Mouse (Mus musculus): ENCODE measurements around the gene Mafg. TPM values are rescaled to one million over a fixed set of nuclear protein-coding genes. Genes with fewer than 3 reads are reported as not detected.

The Mafg gene
- total and polyA plus RNA-seq, 3 experiments = 26.5 to 113 (median 54.0) TPM

- peaks cover 0 to 2% of the 10 kb centered on the region in 2 experiments; a peak in 1 of 4 replicates for H3K36me3 ChIP-seq (ENCODE audit: control insufficient read depth in 1 of 2, insufficient read depth in 2 of 2, low read length in 2 of 2)
- no peaks in the 10 kb centered on the region for H3K4me1 ChIP-seq (ENCODE audit: control insufficient read depth in 1 of 2, insufficient read depth in 2 of 2, low read length in 2 of 2)
- H3K9me3 ChIP-seq (replicated peaks; ENCODE audit: insufficient read depth, low read length) = no peaks in the 10 kb centered on the region
- H3K4me3 ChIP-seq (ENCODE audit: control insufficient read depth in 1 of 2, insufficient read depth in 1 of 2, low read depth in 2 of 2, low read length in 2 of 2) = no peak overlapping the region
- no peak overlapping the region for H3K9ac ChIP-seq (ENCODE audit: control insufficient read depth, low read depth, low read length, poor library complexity, severe bottlenecking)
- no peak for TF ChIP-seq MYC (IDR thresholded peaks at IDR 0.05; ENCODE audit: low read depth, low read length)
- no peak for TF ChIP-seq E2F4 (IDR thresholded peaks at IDR 0.05; ENCODE audit: borderline replicate concordance, low read depth, low read length)
- no peak for TF ChIP-seq JUND (IDR thresholded peaks at IDR 0.05; ENCODE audit: low read depth, low read length)
- no peak for TF ChIP-seq BHLHE40 (IDR thresholded peaks at IDR 0.05; ENCODE audit: borderline replicate concordance, low read depth, low read length)
- TF ChIP-seq HCFC1 (IDR thresholded peaks at IDR 0.05; ENCODE audit: low read depth, low read length) = no peak
- no peak for TF ChIP-seq TAL1 (IDR thresholded peaks at IDR 0.05; ENCODE audit: low read length)
- no peak for TF ChIP-seq MYB (IDR thresholded peaks at IDR 0.05; ENCODE audit: low read depth, low read length)
- H3K27ac ChIP-seq (ENCODE audit: control insufficient read depth, low read depth, low read length) = no peak overlapping the region
- DNase-seq (ENCODE audit: low read depth, low spot score) = no peak
- H3K79me2 ChIP-seq (ENCODE audit: control insufficient read depth, insufficient read depth, low read length, poor library complexity) = no peaks in the 10 kb centered on the region
- H3K27me3 ChIP-seq (ENCODE audit: control insufficient read depth in 1 of 2, insufficient read depth in 2 of 2, low read length in 2 of 2) = no peaks in the 10 kb centered on the region
These were observed 49.3 kb upstream of the Mafg start for GRCm38 (mm10) chr11:120682683-120683082.

GRCm38 (mm10) chr11:120679909-120680308, 46.5 kb upstream of the Mafg start:
- no peaks in the 10 kb centered on the region for H3K27me3 ChIP-seq (ENCODE audit: control insufficient read depth in 1 of 2, insufficient read depth in 2 of 2, low read length in 2 of 2)
- no peaks in the 10 kb centered on the region for H3K79me2 ChIP-seq (ENCODE audit: control insufficient read depth, insufficient read depth, low read length, poor library complexity)
- no peak overlapping the region for H3K4me3 ChIP-seq (ENCODE audit: control insufficient read depth in 1 of 2, insufficient read depth in 1 of 2, low read depth in 2 of 2, low read length in 2 of 2)
- DNase-seq (ENCODE audit: low read depth, low spot score) = peak; percentile 44
- peaks cover 0 to 2% of the 10 kb centered on the region in 2 experiments; a peak in 2 of 4 replicates for H3K36me3 ChIP-seq (ENCODE audit: control insufficient read depth in 1 of 2, insufficient read depth in 2 of 2, low read length in 2 of 2)
- no peaks in the 10 kb centered on the region for H3K4me1 ChIP-seq (ENCODE audit: control insufficient read depth in 1 of 2, insufficient read depth in 2 of 2, low read length in 2 of 2)
- peak; percentile 60 for TF ChIP-seq SMC3 (IDR thresholded peaks at IDR 0.05; ENCODE audit: low read depth, low read length)
- peak; percentile 26 to 50 (median 27); a peak in 4 of 6 replicates for TF ChIP-seq CTCF (IDR thresholded peaks at IDR 0.05 in 2 of 3, conservative IDR thresholded peaks at IDR 0.05 in 1 of 3; ENCODE audit: control insufficient read depth in 1 of 3, insufficient read depth in 1 of 3, low read depth in 2 of 3, low read length in 3 of 3, poor library complexity in 1 of 3, severe bottlenecking in 1 of 3)
- TF ChIP-seq POLR2A (IDR thresholded peaks at IDR 0.05; ENCODE audit: control insufficient read depth in 1 of 2, insufficient read depth in 1 of 2, low read depth in 1 of 2, low read length in 2 of 2, poor library complexity in 1 of 2) = no peak
- TF ChIP-seq RAD21 (IDR thresholded peaks at IDR 0.05; ENCODE audit: low read depth, low read length) = peak; percentile 45
- H3K27ac ChIP-seq (ENCODE audit: control insufficient read depth, low read depth, low read length) = no peak overlapping the region
- no peaks in the 10 kb centered on the region for H3K9me3 ChIP-seq (replicated peaks; ENCODE audit: insufficient read depth, low read length)
- H3K9ac ChIP-seq (ENCODE audit: control insufficient read depth, low read depth, low read length, poor library complexity, severe bottlenecking) = no peak overlapping the region

DNA sequence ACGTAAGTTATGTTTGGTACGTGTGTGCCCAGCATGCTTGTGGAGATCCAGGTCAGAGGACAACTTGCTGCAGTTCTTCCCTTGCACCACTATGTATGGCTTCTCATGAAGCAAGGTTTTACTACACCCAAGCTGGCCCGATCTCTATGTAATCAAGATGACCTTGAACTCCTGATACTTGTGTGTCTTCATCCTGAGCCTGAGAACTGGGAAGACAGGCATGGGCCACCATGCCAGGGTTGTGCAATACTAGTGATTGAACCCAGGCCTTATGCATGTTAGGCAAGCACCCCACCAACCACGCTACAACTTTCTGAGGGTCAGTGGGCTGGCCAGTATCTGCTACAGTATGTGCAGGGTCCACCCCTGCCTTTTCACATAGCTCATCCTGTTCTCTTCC, 43.6 kb upstream of the Mafg start:
- peaks cover 5% of the 10 kb centered on the region; the same call in 1 of the 2 replicates for H3K79me2 ChIP-seq (ENCODE audit: control insufficient read depth, insufficient read depth, low read length, poor library complexity)
- H3K27ac ChIP-seq (ENCODE audit: control insufficient read depth, low read depth, low read length) = no peak overlapping the region
- DNase-seq (ENCODE audit: low read depth, low spot score) = no peak
- no peak overlapping the region for H3K4me3 ChIP-seq (ENCODE audit: control insufficient read depth in 1 of 2, insufficient read depth in 1 of 2, low read depth in 2 of 2, low read length in 2 of 2)
- no peak overlapping the region for H3K9ac ChIP-seq (ENCODE audit: control insufficient read depth, low read depth, low read length, poor library complexity, severe bottlenecking)
- no peaks in the 10 kb centered on the region for H3K27me3 ChIP-seq (ENCODE audit: control insufficient read depth in 1 of 2, insufficient read depth in 2 of 2, low read length in 2 of 2)
- H3K9me3 ChIP-seq (replicated peaks; ENCODE audit: insufficient read depth, low read length) = no peaks in the 10 kb centered on the region
- peaks cover 0 to 11% of the 10 kb centered on the region in 2 experiments; a peak in 2 of 4 replicates for H3K4me1 ChIP-seq (ENCODE audit: control insufficient read depth in 1 of 2, insufficient read depth in 2 of 2, low read length in 2 of 2)
- peaks cover 2 to 11% of the 10 kb centered on the region in 2 experiments; a peak in 3 of 4 replicates for H3K36me3 ChIP-seq (ENCODE audit: control insufficient read depth in 1 of 2, insufficient read depth in 2 of 2, low read length in 2 of 2)
- TF ChIP-seq POLR2A (IDR thresholded peaks at IDR 0.05; ENCODE audit: control insufficient read depth in 1 of 2, insufficient read depth in 1 of 2, low read depth in 1 of 2, low read length in 2 of 2, poor library complexity in 1 of 2) = no peak
- no peak for TF ChIP-seq CHD1 (IDR thresholded peaks at IDR 0.05; ENCODE audit: low read depth, low read length)
- no peak for TF ChIP-seq ZMIZ1 (IDR thresholded peaks at IDR 0.05; ENCODE audit: low read depth, low read length)
- no peak for TF ChIP-seq USF1 (IDR thresholded peaks at IDR 0.05; ENCODE audit: low read depth, low read length)
- TF ChIP-seq UBTF (IDR thresholded peaks at IDR 0.05; ENCODE audit: borderline replicate concordance, insufficient read depth, low read depth, low read length) = no peak
- no peak for TF ChIP-seq CHD2 (IDR thresholded peaks at IDR 0.05; ENCODE audit: low read length)
- TF ChIP-seq GABPA (IDR thresholded peaks at IDR 0.05; ENCODE audit: low read depth, low read length) = no peak
- no peak for TF ChIP-seq ZC3H11A (IDR thresholded peaks at IDR 0.05; ENCODE audit: low read depth, low read length)
- TF ChIP-seq MAX (IDR thresholded peaks at IDR 0.05; ENCODE audit: low read length) = no peak
- TF ChIP-seq MEF2A (IDR thresholded peaks at IDR 0.05; ENCODE audit: extremely low read depth, insufficient replicate concordance, low read depth, low read length, poor library complexity, severe bottlenecking) = no peak
- no peak for TF ChIP-seq ZKSCAN1 (IDR thresholded peaks at IDR 0.05; ENCODE audit: low read depth, low read length)
- TF ChIP-seq GATA1 (IDR thresholded peaks at IDR 0.05; ENCODE audit: low read depth, low read length) = no peak
- no peak for TF ChIP-seq ETS1 (IDR thresholded peaks at IDR 0.05; ENCODE audit: low read depth, low read length)
- TF ChIP-seq MYB (IDR thresholded peaks at IDR 0.05; ENCODE audit: low read depth, low read length) = no peak
- no peak for TF ChIP-seq TBP (IDR thresholded peaks at IDR 0.05; ENCODE audit: low read depth, low read length)
- TF ChIP-seq ZNF384 (IDR thresholded peaks at IDR 0.05; ENCODE audit: low read depth, low read length) = no peak
- TF ChIP-seq JUND (IDR thresholded peaks at IDR 0.05; ENCODE audit: low read depth, low read length) = no peak
- no peak for TF ChIP-seq POLR2AphosphoS5 (IDR thresholded peaks at IDR 0.05; ENCODE audit: borderline replicate concordance, low read depth, low read length)
